Mouse (Mus musculus) neural tube, embryonic 14.5 days (tissue): ENCODE measurements at regions not wholly inside any gene's neighbourhood (a gene's known extent, or its start where the extent isn't known, plus 50 kb on each side); places are given as distances from the start of the nearest gene placed in this dataset.

Experiments used
- ATAC-seq: fragments of 200-750 bp; cut with Nextera tagmentation; 2 replicates; pipeline ENCODE4 v1.8.0; 2017; ENCODE audit warnings: low read depth, mild to moderate bottlenecking, moderate TSS enrichment, moderate library complexity
- H3K27ac ChIP-seq: fragments of 300-500 bp; sonication (generic); 2 replicates; pipeline ENCODE4 v1.5.1; 2014; ENCODE audit warnings: low read depth, mild to moderate bottlenecking, control low read depth, low read length, moderate library complexity, mixed read lengths
- H3K27me3 ChIP-seq: fragments of 300-500 bp; sonication (generic); 2 replicates; pipeline ENCODE4 v1.6.1; 2014; ENCODE audit warnings: low read length; ENCODE audit not compliant: control insufficient read depth, insufficient read depth
- H3K36me3 ChIP-seq: fragments of 300-500 bp; sonication (generic); 2 replicates; pipeline ENCODE4 v1.6.1; 2014; ENCODE audit warnings: low read length, mixed read lengths; ENCODE audit not compliant: control insufficient read depth, insufficient read depth
- H3K4me1 ChIP-seq: fragments of 300-500 bp; sonication (generic); 2 replicates; pipeline ENCODE4 v1.6.1; 2014; ENCODE audit warnings: low read length; ENCODE audit not compliant: control insufficient read depth, insufficient read depth
- H3K4me2 ChIP-seq: fragments of 300-500 bp; sonication (generic); 2 replicates; pipeline ENCODE4 v1.6.1; 2014; ENCODE audit warnings: mild to moderate bottlenecking, low read depth, low read length, control low read depth
- H3K4me3 ChIP-seq: fragments of 300-500 bp; sonication (generic); 2 replicates; pipeline ENCODE4 v1.5.1; 2014; ENCODE audit warnings: low read depth, low read length, control low read depth, mixed read lengths
- H3K9ac ChIP-seq: fragments of 300-500 bp; sonication (generic); replicated peaks from 2 replicates; pipeline ENCODE4 v1.6.1; 2014; ENCODE audit warnings: low read depth, mild to moderate bottlenecking, control low read depth, low read length, mixed read lengths
- H3K9me3 ChIP-seq: fragments of 300-500 bp; sonication (generic); 2 replicates; pipeline ENCODE4 v1.6.1; 2016; ENCODE audit warnings: low read length; ENCODE audit not compliant: control insufficient read depth
- WGBS: fragments of 180-500 bp; shearing (Covaris S2); extraction: QIAGEN DNeasy Blood & Tissue Kit; methylation state at CpG from one replicate; pipeline ENCODE4 v1.1.7; 2014; 5-methylcytosine and 5-hydroxymethylcytosine counted together

DNA sequence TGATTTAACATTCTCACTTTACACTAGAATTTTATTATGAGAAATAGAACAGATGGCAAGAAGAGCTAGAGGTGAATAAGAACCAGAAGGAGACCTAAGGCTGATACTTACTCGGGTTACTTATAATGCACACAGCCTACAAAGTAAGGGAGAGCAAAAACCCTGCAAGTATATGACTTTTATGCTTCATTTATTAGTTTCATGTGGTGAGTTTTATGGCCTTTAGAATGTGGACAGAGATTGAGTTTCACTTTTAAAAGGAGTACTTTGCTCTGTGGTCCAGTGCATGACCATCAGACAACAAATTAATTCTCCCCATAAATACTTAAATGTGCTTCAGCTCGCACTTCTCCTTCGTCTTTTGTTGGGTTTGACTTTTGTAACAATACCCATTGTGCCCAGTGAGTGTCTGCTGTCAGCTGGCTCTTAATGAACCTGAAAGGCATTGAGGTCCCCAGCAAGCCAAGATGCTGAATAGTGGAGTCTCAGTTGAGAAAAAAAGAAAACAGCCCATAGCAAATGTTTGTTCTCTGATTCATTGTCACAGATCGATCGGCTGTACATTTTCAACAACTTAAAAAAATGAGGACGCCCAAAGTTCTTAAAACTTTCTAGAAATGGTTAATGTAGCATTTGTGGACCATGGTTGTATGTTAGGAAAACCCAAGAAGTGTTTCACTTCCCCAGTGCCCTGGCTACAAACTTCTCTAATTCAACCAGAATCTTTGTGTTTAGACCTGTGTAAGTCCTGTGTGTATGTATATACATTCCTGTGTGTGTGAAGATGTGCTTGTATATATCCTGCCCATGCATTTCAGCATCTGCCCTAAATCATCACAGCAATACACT is 194.5 kb downstream of the Gm5426 start:
- 20% methylated on average over 6 of the region's 6 CpGs for WGBS
- ATAC-seq = no peak
- Histone ChIP-seq H3K36me3 (no peaks in the 10 kb centered on the region), H3K9ac (no peak overlapping the region), H3K4me2 (no peak overlapping the region), H3K27me3 (no peaks in the 10 kb centered on the region), H3K27ac (no peak overlapping the region), H3K4me3 (no peak overlapping the region), H3K9me3 (no peaks in the 10 kb centered on the region), H3K4me1 (no peaks in the 10 kb centered on the region)

DNA sequence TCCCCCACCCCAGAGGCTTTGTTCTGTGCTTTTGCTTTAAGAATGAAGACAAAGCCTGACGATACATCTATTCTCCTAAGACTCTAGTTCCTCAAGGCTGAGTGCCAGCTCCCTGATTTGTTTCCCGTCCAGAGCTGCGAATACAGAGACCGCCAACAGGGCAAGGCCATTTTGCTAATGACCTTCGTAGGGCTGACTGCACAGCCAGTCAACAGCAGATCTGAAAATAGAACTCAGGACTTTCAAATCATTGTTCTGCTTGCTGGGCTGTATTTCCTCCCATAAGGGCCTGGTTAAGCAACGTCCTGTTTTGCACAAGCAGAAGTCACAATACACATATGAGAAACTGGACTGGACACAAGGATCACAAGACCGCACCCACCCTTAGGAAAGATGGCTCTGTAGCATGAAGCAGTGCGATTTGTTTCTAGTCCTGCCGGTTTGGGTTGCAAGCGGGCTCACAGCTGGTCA is 196.4 kb downstream of the Gm5426 start:
- no peak overlapping the region for H3K4me3 ChIP-seq
- H3K27me3 ChIP-seq = no peaks in the 10 kb centered on the region
- ATAC-seq = no peak
- H3K36me3 ChIP-seq = no peaks in the 10 kb centered on the region
- H3K9me3 ChIP-seq = no peaks in the 10 kb centered on the region
- 60% methylated on average over 10 of the region's 10 CpGs for WGBS
- no peak overlapping the region for H3K9ac ChIP-seq
- H3K4me1 ChIP-seq = no peaks in the 10 kb centered on the region
- H3K4me2 ChIP-seq = no peak overlapping the region
- no peak overlapping the region for H3K27ac ChIP-seq

DNA sequence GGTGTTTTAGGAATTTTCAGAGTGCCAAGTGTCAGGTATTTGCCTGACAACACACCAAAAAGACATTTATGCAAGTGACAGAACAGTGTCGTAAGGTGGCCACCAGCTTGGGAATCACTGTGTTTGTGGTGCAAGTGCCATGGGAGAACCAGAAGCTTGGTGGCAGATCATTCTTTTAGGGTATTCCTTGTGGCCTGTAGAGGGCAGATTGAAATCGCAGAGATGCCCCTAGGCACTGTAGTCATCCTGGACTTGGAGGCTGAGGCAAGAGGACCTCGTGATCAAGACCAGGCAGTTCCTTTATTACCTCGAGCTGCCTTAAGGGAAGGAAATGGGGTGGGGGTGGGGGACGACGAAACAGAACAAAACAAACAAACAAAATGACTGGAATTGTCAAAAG is 196.8 kb downstream of the Gm5426 start:
- H3K4me3 ChIP-seq = no peak overlapping the region
- H3K27me3 ChIP-seq = no peaks in the 10 kb centered on the region
- H3K9ac ChIP-seq = no peak overlapping the region
- H3K36me3 ChIP-seq = no peaks in the 10 kb centered on the region
- no peak overlapping the region for H3K27ac ChIP-seq
- no peak for ATAC-seq
- 80% methylated on average over 6 of the region's 6 CpGs for WGBS
- no peaks in the 10 kb centered on the region for H3K9me3 ChIP-seq
- no peaks in the 10 kb centered on the region for H3K4me1 ChIP-seq
- no peak overlapping the region for H3K4me2 ChIP-seq

DNA sequence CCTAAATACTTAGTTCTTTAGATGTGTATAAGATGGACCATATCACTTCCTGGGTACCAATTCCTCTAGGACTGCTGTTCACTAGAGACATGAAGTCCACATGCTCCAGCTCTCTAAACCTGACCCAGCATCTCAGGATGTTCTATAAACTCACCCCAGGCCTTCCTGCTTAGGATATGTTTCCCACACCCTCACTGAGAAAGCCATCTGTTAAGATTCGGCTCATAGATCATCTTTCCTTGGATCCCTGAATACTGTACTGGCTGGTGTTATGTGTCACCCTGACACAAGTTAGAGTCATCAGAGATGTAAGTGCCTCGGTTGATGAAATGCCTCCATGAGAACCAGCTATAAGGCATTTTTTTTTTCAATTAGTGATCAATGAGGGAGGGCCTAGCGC is 199.9 kb downstream of the Gm5426 start:
- no peaks in the 10 kb centered on the region for H3K9me3 ChIP-seq
- 94% methylated on average over 3 of the region's 3 CpGs for WGBS
- no peaks in the 10 kb centered on the region for H3K36me3 ChIP-seq
- no peak overlapping the region for H3K9ac ChIP-seq
- no peaks in the 10 kb centered on the region for H3K27me3 ChIP-seq
- H3K4me2 ChIP-seq = no peak overlapping the region
- H3K4me1 ChIP-seq = no peaks in the 10 kb centered on the region
- no peak overlapping the region for H3K27ac ChIP-seq
- H3K4me3 ChIP-seq = no peak overlapping the region
- no peak for ATAC-seq

DNA sequence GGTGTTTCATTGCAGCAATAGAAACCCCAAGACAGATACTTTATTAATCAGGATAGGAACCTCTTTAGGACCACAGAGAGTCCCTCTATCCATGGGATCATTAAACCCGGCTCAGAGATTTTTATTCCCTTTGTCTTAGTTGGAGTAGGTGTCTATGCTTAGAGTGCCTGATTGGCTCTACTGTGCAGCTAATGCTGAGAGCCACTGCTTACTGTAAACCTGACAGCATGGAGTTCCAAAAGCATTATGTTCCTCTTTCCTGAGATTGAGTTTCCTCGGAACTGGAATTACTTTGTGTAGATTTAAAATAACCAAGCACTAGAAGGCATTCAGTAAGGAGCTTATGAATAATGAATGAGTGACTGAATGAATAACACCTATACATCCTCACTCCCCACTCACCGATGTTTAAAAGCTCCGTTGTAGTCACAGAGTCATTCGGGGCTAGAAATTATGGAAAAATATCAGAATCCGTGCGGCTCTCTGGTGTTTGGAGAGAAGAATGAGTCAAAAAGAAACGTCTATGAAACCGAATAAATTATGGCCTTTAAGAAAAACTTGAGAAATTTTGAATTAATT is 200.8 kb downstream of the Gm5426 start:
- H3K27me3 ChIP-seq = no peaks in the 10 kb centered on the region
- no peak overlapping the region for H3K4me2 ChIP-seq
- no peaks in the 10 kb centered on the region for H3K36me3 ChIP-seq
- no peak for ATAC-seq
- no peak overlapping the region for H3K4me3 ChIP-seq
- H3K9me3 ChIP-seq = no peaks in the 10 kb centered on the region
- 55% methylated on average over 9 of the region's 9 CpGs for WGBS
- no peak overlapping the region for H3K9ac ChIP-seq
- H3K27ac ChIP-seq = no peak overlapping the region
- no peaks in the 10 kb centered on the region for H3K4me1 ChIP-seq

DNA sequence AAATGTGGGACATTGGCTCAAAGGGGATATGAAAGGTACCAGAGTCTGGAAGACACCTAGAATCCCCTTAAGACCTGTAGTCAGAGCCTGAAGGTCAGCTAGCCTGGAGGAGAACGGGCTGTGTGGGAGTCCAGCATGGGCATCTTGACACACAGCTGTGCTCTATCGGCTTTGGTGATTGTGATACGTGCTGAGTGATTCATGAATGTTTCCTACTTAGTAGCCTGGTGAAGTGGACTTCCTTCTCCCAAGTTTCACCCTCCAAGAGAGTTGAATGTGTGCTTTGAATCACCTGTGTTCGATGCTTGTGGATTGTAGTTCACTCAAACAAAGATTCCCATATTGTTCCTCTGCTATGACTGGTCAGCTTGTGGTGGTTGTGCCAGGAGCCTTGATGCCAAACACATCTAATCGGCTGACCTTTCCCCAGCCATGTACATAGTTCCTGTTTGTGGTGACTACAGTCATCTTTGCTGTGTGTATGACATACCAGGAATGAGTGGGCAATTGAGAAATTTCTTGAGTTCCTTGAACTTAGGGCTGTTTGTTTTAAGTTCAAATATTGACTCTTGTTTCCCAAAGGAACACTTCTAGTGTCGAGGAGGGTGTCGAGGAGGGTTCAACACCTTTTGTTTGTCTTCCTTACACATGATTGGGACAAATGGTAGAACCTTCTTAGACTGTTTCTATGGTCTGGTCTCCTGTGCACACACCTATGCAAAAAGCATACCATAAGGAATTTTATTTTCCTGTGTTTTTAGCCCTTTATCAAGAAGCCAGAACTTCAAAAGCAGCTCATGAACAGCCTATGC is 201.6 kb downstream of the Gm5426 start:
- H3K4me1 ChIP-seq = no peaks in the 10 kb centered on the region
- no peak overlapping the region for H3K27ac ChIP-seq
- no peak for ATAC-seq
- no peaks in the 10 kb centered on the region for H3K36me3 ChIP-seq
- WGBS = 89% methylated on average over 7 of the region's 7 CpGs
- no peaks in the 10 kb centered on the region for H3K9me3 ChIP-seq
- no peaks in the 10 kb centered on the region for H3K27me3 ChIP-seq
- H3K4me3 ChIP-seq = no peak overlapping the region
- no peak overlapping the region for H3K4me2 ChIP-seq
- no peak overlapping the region for H3K9ac ChIP-seq

DNA sequence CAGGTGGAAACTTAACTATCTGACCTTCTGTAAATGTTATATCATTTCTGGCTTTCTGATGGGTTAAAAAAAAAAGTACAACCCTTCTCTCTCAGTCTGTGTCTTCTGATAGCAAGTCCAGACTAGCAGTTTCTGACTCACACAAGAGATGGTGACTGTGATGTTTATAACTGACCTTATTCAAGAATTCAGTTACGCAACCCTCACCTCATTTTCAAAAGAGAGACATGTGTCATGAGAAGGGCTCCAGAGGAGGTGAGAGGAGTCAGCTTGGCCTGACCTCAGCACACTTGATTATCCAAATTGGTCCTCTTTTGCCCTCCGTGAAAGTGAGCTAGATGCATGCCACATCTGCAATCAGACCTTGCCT is 202.2 kb downstream of the Gm5426 start:
- Histone ChIP-seq H3K27ac (no peak overlapping the region), H3K4me3 (no peak overlapping the region), H3K4me1 (no peaks in the 10 kb centered on the region), H3K9ac (no peak overlapping the region), H3K36me3 (no peaks in the 10 kb centered on the region), H3K9me3 (no peaks in the 10 kb centered on the region), H3K27me3 (no peaks in the 10 kb centered on the region), H3K4me2 (no peak overlapping the region)
- no peak for ATAC-seq
- WGBS = 92% methylated on average over 2 of the region's 2 CpGs

DNA sequence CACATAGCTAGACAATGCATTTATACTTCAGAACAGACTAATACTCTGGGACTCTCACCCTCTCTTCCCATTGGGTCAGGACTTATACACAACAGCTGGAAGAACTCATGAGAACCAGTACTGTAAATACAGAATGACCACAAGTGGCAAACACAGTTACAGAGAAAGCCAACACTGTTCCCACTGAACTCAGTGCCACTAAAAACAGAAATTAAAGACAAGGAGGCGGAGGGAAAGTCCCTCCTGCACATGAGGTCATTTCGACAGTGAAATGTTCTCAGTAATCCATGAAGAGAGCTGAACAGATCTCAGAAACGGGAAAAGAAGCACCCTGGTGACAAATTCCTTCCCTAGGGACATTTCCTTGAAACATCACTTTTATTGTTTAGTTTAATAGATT is 206.1 kb downstream of the Gm5426 start:
- no peaks in the 10 kb centered on the region for H3K27me3 ChIP-seq
- no peaks in the 10 kb centered on the region for H3K4me1 ChIP-seq
- H3K36me3 ChIP-seq = no peaks in the 10 kb centered on the region
- no peak overlapping the region for H3K4me2 ChIP-seq
- WGBS = 77% methylated on average over 3 of the region's 3 CpGs
- H3K4me3 ChIP-seq = no peak overlapping the region
- no peak overlapping the region for H3K9ac ChIP-seq
- no peaks in the 10 kb centered on the region for H3K9me3 ChIP-seq
- no peak overlapping the region for H3K27ac ChIP-seq
- ATAC-seq = no peak

DNA sequence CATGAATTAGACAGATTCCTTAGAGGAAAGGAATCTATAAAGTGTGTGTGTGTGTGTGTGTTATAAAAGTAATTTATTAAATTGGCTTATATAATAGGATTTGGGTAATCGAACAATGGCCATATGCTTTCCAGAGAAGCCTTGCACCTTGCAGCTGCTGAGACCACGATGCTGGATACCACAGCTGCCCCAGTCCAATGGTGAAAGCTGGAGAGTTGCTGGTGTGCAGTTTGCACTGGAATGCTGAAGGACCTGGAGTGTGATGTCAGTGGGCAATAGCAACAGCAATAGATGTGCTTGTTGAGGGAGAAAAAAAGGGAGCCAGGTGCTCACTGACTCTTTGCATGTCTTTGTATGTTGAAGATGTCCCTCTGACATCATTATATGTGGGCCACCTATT is 207.3 kb downstream of the Gm5426 start:
- 71% methylated on average over 2 of the region's 2 CpGs for WGBS
- no peaks in the 10 kb centered on the region for H3K36me3 ChIP-seq
- H3K9ac ChIP-seq = no peak overlapping the region
- no peak overlapping the region for H3K27ac ChIP-seq
- ATAC-seq = no peak
- no peaks in the 10 kb centered on the region for H3K4me1 ChIP-seq
- no peaks in the 10 kb centered on the region for H3K27me3 ChIP-seq
- H3K9me3 ChIP-seq = no peaks in the 10 kb centered on the region
- no peak overlapping the region for H3K4me3 ChIP-seq
- H3K4me2 ChIP-seq = no peak overlapping the region
